Mouse (Mus musculus) ovary, postnatal 36 days (tissue): ENCODE data around the gene Scrn1.

Experiments
- DNase-seq: peaks from one replicate; pipeline ENCODE4 v3.0.0; 2022; ENCODE audit warnings: low spot score, mixed read lengths

Scrn1 gene

DNA sequence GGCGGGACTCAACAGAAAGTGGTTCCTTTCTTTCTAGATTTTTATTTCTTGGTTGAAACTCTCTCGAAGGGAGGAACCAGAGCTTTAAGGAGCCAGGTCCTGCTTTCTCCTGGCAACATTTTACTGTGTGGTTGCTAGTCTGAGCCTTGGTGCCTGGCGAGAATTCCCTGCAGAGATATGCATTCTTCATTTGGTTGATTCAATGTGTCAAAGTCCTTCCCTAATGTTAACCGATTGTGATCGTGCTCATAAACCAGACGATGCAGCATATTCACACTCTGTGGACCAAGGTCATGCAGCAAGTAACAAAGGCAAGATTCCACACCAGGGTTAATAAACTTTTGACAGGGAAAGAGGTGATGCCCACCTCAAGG is 244 bp upstream of the Scrn1 start:
- no peak for DNase-seq

DNA sequence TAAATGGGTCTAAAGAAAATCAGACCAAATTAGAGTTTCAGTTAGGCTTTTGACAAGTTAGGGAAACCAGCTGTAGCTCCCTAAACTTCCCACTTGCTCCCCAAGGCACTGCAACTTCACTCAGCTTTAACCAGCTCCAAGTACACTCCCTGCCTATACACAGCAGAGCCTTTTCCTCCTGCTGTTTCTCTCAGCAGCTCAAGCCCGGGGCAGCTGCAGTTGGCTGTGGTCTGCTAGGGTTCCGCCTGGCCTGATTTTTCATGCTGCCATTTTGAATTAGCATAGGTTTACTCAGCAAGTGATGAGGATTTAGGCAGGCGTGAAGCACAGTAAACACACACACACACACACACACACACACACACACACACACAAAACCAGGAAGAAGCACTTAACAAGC is 1.3 kb downstream of the Scrn1 start:
- DNase-seq, result no peak

DNA sequence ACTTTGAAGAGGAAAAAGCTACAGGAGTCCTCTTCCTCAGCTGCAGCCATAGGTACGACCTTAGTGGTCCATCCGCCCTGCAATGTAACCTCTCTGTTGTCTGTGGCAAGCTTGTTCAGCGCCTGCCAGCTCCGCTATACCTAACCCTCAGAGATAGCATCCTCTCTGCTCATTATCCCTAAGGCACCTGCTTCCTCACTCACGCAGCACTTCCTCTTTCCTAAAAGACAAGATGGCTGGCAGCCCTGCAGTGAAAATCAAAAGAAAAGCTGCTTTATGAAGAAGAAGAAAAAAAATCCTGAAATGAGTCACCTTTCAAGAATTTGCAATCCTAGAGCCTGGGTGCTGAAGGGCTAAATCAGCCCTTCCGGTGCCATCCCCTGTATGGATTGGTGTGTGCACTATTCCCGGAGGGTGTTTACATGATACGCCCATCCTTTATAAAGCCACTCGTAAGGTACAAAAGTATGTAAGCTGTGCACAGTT is 1.7 kb downstream of the Scrn1 start:
- no peak for DNase-seq

DNA sequence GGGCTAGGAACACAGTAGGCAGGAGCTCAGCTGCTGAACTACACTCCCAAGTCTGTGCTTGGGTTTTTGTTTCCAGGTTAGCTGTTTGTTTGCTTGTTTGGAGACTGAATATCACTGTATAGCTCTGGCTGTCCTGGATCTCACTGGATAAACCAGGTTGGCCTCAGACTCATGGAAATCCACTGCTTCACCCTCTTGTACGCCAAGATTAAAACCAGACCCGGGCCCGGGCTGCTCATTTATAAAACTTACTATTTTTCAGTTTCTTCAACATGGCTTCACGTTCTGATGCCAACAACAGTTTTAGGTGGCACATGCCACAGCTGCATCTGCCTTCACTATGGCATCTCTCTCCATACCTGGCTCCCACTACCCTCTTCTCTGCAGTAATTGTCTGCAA is 2.7 kb downstream of the Scrn1 start:
- DNase-seq, result no peak

DNA sequence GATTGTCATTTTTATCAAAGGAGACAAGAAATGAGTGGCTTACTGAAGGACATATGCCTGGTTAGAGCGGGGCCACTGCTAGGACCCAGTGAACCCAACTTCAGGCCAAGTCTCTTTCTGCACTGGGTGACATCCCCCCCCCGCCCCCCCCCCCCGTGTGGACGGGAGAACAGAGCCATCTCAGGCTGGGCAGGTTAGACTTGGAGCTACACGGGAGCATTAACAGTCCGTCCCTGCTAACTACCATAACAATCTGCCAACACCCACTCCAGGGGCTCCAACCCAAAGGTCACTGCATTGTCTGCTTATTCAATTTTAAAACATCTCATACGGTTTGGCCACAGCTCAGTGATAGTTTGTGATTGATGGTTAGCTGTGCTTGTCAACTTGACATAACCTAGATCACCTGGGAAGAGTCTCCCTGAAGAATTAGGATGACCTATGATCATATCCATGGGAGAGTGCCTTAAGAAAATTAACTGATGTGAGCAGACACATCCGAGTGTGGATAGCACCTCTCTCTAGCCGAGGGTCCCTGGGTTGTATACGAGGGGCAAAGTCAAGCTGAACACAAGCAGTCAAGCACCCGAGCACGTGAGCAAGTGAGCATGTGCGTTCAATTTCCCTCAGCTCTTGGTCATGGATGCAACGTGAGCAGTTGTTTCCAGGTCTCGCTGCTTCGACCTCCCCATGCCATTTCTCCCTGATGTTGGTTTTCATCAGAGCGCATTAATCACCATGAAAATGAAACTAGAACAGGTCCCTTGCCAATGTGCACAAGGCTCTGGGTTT is 4.1 kb downstream of the Scrn1 start:
- DNase-seq, result no peak

DNA sequence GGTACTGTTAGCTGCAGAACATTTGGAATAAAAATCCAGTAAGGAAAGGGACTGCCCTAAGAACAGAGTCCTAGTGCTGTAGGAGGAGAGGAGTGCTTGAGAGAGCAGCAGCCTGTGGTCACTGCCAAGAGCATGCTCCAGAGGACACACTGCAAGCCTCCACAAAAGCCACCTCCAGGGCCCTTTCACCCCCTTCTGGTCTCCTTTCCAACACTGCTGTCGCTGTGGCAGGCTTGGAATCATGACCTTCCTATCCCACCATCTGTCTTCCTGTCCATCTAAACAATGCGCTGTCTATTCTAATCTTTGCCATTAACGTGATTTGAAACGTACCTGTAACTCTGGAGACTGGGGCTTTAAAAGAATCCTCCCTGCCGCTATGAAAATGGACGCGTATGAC is 7.8 kb downstream of the Scrn1 start:
- no peak for DNase-seq

DNA sequence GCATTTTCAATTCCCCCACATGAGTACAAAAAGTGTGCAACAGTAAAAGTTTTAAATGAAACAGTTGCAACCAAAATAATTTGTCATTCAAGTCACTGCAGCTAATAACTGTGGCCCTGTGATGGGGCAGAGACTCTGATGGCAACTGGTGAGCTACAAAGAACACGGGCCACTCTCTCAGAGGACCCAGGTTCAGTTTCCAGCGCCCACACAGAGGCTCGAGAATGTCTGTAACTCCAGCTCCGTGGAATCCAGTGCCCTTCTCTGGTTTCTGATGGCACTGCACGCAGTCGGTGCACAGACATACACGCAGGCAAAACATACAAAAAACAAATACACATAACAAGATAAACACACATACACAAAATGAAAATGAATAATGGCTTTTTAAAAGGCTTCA is 8.6 kb downstream of the Scrn1 start:
- no peak for DNase-seq

DNA sequence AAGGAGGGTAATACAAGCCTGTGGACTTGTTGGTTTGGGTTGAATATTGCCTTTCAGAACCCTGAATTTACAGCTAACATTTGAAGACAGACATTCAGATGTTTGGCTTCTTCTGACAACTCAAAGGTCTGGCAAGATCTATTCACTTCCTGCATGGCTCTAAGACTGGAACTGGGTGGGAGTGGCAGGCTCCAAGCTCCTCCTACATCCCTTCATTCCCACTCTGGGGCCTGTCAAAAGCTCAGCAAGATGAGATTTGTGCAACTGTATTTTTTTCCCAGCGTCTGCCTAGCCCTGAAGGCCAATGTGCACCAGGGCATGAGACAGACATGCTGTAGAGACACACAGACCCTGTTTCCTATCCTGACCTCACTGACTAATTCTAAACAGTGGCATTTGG is 10.5 kb downstream of the Scrn1 start:
- no peak for DNase-seq

DNA sequence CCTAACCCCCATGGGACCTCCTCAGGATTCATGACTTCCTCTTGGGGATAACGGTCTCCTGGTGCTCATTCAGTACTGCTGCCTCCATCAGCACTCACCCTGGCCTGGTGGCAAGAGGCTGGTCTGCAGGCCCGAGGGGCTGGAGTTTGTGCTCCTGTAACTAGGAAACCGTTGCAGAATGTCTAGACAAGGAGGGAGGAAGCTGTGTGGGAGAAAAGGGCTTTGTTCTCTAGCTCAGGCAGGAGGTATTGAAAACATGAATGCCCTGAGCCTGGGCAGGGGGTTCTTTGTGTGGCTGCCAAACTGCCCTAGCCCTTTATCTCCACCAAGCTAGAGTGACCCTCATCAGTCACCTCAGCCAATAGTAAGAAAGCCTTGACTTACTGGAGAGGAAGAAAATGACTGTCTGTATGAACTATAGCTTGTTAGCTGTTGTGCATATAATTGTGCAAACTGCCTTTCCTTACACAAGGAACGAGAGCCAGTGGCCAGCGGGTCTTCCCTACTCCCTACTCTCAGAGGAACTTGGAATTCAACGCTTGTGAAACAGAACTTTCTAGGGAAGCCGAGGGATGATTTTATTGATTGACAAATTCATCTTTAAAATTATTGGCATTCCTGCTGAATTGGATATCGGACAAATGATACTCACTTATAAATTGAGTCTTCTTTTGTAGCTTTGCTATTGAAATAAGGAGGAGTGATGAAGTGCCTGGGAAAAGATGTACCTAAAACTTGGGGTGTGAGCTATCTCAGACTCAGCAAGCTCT is 11.8 kb downstream of the Scrn1 start:
- no peak for DNase-seq

DNA sequence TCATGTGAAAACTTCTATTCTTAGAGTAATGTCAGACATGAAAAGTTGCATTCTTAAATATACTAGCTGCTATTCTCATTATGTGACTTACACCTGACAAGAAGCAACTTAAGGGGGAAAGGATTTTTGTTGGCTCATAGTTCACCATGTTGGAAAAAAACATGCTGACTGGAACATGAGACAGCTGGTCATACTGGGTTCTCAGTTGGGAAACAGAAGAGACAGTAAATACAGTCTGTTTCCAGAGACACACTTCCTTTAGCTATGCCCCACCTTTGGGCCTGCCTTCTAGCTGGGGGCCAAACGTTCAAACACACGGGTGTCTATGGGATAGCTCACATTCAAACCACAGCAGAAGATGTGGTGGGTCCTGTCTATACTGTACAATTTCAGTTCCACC is 12.7 kb downstream of the Scrn1 start:
- DNase-seq, result no peak

DNA sequence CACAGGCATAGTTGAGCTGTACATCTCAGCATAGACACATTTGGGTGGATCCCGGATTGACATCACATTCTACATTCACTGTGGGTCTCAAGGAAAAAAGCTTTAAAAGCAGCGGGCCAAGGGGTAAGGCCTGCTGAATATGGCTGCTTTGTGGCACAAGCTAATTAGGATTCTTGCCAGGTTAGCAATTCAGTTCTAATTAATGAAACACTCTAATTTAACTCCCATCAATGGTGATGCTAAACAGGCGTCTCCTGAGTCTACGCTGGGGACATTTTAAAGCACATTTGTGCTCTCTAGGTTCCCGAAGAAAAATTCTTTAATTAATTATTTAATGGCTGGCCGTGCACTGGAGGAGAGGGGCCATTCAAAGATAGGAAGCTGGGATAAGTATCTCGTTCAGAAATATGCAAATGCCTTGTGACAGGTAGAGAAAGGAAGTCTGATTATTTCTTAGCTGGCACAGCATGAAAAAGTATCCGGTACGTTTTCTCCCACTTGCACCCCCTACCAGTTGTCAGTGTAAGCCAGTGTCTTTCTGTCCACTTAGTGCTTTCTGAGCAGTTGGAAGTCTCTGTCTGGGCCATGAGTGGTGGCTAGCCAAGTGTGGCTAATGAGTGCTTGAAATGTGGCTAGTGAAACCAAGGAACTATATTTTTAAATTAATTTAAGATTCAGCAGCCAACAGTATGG is 13.4 kb downstream of the Scrn1 start:
- DNase-seq, result no peak

DNA sequence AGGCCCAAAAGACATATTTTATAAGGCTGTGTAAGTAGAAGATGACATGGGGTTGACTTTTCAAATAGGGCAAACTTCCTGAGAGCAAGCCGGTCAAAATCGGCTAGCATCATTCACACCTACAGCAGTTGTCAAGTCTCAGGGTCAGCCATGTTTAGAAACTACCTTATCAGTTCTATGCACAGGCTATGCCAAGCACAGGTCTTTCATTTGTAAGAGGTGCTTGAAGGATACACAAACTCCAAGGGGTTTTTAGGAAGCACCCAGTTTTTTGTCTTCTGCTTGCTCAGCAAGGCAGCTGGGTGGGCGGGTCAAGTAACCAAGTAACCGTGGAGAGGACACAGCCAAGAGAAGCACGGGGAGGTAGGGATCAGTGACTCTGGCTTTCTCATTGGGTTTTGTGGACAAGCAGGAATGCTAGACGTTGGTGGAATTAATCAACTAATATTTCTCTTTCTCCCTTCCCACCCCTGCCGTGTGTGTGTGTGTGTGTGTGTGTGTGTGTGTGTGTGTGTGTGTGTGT is 15.4 kb downstream of the Scrn1 start:
- DNase-seq, result no peak

DNA sequence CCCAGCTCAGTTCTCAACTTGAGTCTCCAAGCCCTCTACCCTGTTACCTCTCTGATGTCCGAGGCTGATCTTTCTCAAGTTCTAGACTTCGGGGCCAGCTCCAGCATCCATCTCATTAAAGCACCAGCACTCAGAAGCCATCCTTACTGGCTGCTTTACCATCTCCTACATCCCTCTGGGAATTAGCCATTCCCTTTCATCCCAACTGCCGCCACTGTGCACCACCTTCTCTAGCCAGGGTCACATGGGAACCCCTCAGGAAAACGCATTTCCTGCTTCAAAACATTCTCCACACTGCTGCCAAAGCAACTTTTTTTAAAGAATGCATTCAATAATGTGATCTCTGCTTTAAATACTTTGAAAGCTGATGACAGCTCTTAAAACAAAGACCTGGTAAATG is 17.0 kb downstream of the Scrn1 start:
- no peak for DNase-seq

DNA sequence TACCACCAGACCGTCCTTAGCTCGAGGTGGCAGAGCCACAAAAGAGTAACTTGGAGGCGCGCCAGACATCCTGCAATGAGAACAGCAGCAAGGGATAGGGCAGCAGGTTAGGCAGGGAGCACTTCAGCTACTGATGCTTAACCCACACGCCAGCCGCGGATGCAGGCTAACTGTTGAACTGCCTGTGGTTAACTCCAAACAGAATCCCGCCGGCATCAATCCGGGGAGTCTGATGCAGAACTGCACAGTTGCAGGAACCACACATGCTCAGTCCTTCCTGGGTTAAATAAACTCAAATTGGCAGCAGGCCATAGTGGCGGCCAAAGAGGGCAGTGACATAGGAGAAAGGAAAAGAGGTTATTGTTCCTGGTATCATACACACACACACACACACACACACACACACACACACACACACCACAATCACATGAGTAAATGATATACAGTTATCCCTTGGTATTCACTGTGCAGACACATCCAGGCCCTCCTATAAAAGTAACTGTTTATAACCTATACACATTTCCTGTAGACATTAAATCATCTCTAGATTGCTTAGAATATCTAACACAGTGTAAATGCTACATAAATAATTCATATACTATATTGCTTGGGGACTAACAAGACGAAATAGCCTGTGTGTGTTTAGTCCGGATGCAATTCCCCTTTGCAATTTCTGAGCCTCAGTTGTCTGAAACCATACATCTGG is 17.8 kb downstream of the Scrn1 start:
- DNase-seq, result no peak

DNA sequence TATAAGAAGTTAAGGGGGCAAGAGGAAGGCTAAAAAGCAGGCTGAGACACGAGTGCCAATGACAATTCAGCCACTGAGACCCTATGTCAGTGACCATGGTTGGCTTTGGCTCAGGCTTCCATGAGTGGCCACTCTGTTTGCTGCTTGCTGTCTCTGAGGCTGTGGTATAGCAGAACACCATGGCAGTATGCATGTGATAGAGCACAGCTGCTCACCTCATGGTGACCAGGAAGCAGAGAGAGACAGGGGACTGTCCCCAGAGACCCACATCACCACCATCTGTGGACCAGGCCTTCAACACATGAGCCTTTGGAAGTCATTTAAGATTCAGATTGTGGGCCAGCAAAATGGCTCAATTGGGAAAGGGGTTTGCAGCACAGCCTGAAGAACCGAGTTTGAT is 22.6 kb downstream of the Scrn1 start:
- DNase-seq, result no peak

DNA sequence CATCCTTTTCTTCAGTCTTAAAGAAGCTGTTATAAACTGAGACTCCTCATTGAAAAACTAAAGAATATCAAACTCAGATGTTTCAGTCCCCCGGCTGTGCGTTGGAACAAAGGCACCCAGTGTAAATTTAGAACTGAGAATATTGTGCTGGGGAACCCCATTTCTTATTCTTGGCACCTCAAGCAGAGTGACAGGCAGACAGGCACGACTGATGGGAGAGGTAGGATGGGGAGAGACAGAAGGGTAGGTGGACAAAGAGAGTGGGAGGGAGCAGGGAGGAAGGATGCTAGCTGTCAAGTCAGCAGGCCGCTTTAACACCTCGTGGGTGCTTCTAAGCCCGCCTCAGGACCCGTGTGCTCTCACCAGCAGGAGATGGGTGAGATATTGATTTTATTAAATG is 23.5 kb downstream of the Scrn1 start:
- DNase-seq, result no peak

DNA sequence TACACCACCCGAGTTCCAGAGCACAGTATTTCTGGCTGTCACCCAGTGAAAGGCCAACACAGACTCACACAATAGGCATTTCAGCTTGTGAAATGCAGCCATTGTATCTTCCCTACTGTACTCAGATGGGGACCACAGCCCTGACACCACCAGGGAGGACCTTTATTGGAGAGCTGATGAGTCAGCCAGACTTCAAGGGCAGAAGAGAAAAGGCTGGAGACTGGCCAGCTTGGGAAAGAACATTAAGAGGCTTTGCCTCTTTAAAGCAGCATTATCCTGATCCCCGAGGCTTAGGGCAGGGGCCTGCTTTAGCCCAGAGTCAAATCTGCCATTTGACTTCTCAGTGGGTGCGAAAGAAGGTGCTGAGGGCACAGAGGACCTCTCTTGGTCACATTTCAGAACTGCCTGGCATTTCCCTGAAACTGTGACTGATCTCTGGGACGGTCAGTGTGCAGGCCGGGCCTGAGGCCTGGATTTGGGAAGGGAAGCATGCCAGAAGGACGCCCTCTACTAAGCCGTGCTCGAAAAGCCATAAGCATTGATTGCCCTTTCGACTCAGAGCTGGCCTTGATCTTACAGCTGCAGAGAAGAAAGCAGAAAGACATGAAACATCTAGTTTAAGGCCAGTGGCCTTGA is 25.9 kb downstream of the Scrn1 start:
- DNase-seq, result peak; percentile 30

DNA sequence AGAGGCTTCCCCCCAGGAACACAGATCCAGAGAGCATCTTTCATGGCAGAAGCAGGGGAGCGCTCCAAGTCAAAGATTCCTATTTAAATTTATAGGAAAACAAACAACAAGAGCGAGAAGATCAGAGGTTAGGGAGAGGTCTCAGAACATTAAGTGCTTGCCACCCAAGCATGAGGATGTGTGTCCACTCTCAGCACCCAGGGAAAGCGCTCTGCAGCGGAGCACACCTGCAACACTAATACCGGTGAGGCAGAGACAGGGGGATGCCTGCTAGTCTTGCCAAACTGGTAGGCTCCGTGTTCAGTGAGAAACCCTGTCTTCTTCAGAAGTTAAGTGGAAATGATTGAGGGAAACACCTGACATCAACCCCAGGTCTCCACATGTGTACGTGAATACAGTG is 26.9 kb downstream of the Scrn1 start:
- no peak for DNase-seq

DNA sequence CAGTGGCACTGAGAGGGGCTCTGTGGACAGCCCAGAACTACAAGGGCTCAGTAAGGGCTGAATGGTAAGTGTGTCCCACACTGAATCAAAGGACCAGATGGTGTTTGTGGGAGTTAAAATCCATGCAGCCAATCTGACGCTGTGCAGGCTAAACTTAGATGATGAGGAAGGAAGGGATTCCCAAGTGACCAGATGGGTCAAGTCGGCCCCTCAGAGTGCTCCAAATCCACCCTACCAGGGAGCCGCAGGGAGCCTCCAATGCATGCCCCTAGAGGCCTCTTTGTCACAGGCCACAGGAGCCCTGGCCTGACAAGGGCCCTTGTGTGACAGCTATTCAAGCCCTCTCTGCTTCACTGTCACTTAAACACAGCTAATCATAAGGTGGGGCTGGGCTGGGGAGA is 27.5 kb downstream of the Scrn1 start:
- DNase-seq, result no peak

DNA sequence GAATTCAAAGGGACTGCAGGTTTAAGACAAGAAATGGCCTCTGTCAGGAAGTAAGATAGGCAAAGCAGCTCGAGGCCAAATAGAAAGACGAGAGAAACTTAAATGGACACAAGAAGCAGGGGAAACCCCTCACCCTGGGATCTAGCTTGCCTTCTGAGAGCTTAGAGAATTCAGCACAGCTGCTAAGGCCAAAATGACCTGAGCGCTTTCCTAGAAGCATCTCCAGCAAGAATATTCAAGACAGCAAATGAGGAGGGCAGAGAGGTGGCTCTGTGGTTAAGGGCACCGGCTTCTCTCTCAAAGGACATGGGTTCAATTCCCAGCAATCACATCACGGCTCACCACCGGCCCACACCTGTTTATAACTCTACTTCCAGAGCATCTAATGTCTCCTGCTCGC is 29.2 kb downstream of the Scrn1 start:
- DNase-seq, result no peak

DNA sequence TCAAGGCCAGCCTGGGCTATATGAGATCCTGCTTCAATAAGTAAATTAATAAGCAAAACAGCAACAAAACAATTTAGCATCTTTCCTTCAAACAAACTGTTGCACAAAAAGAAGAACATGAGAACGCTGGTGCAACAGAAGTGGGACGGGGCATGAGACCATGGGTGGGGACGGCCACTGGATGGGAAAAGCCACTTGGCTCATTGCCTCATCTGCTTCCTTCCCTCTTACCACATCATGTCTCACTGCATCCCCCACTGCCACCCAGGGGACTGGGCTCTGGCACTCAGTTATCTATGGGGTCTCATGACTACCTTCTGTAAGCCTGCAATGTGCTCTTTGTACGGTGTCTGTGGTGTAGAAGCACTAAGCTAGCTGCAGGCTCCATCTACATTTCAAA is 30.8 kb downstream of the Scrn1 start:
- no peak for DNase-seq

DNA sequence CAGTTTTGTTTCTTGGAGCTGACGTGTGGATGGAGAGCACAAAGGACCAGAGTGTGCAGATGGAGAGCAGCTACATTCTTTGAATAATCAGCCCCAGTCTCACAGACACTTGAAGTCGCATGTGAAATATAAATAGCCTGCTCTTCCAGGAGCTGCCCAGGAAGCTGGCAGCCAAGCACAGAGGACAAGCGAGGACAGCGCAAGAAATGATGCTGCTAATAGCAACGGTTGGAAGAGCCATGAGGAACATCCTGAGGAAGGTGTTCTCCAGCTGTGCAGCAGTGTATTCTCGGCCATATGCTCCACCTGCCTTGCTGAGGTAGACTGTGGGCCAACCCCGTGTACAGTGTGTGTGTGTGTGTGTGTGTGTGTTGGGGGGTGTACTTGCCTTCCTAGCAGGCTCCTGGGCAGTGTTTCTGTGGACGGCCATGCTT is 35.2 kb downstream of the Scrn1 start:
- no peak for DNase-seq
